Mouse (Mus musculus) myocyte (in vitro differentiated cells): ENCODE data around the gene Creld2. TPM values are rescaled to one million over a fixed set of nuclear protein-coding genes. Genes with fewer than 3 reads are reported as not detected.
A peak's percentile ranks its signal among the peaks of the same experiment; 100 is the strongest.
"Not testable (repeated sequence)": the region's sequence is repeated elsewhere in the genome, so short reads cannot be mapped to it uniquely, and the experiment has no call there.

Experiments
- H3K27me3 ChIP-seq: one replicate; pipeline ENCODE4 v1.6.1; 2011; ENCODE audit not compliant: control insufficient read depth, insufficient read depth, insufficient read length
- H3K36me3 ChIP-seq: one replicate; pipeline ENCODE4 v1.6.1; 2011; ENCODE audit not compliant: control insufficient read depth, insufficient read depth
- H3K4me2 ChIP-seq: one replicate; pipeline ENCODE4 v1.6.1; 2011; ENCODE audit warnings: low read depth, control low read depth
- H3K4me3 ChIP-seq: one replicate; pipeline ENCODE4 v1.5.1; 2011; ENCODE audit warnings: mild to moderate bottlenecking, control low read depth, moderate library complexity
- H3K79me2 ChIP-seq: one replicate; pipeline ENCODE4 v1.6.1; 2011; ENCODE audit not compliant: control insufficient read depth, insufficient read depth
- H3ac ChIP-seq: one replicate; pipeline ENCODE4 v1.6.1; 2011; ENCODE audit not compliant: control insufficient read depth, insufficient read length
- CEBPB ChIP-seq: IDR thresholded peaks from 2 replicates; pipeline ENCODE4 v1.6.1; 2011; ENCODE audit warnings: mild to moderate bottlenecking, moderate library complexity; ENCODE audit not compliant: poor library complexity, insufficient read depth, severe bottlenecking
- E2F4 ChIP-seq: IDR thresholded peaks from one replicate; pipeline ENCODE4 v1.6.1; 2011; ENCODE audit warnings: mild to moderate bottlenecking, control low read depth, moderate library complexity; ENCODE audit not compliant: insufficient read depth
- MAX ChIP-seq: IDR thresholded peaks from one replicate; pipeline ENCODE4 v1.6.1; 2011; ENCODE audit warnings: low read depth, mild to moderate bottlenecking, control low read depth
- MYOD1 ChIP-seq, 3 experiments: IDR thresholded peaks; one replicate each; pipeline ENCODE4 v1.6.1; 2011; ENCODE audit warnings: control low read depth in 2 of 3, low read depth in 2 of 3, mild to moderate bottlenecking in 2 of 3, moderate library complexity in 1 of 3; ENCODE audit not compliant: insufficient read length in 2 of 3, control insufficient read depth in 1 of 3
- MYOG ChIP-seq, 3 experiments: IDR thresholded peaks; one replicate each; pipeline ENCODE4 v1.6.1; 2011; ENCODE audit warnings: control low read depth in 2 of 3, low read depth in 2 of 3, mild to moderate bottlenecking in 2 of 3; ENCODE audit not compliant: insufficient read length in 2 of 3, control insufficient read depth in 1 of 3, insufficient read depth in 1 of 3
- POLR2A ChIP-seq: IDR thresholded peaks from one replicate; pipeline ENCODE4 v1.6.1; 2011; ENCODE audit warnings: low read depth, mild to moderate bottlenecking, control low read depth, moderate library complexity; ENCODE audit not compliant: insufficient read length
- POLR2AphosphoS2 ChIP-seq: IDR thresholded peaks from one replicate; pipeline ENCODE4 v1.6.1; 2011; ENCODE audit warnings: low read depth, control low read depth; ENCODE audit not compliant: insufficient read length
- REST ChIP-seq: IDR thresholded peaks from one replicate; pipeline ENCODE4 v1.6.1; 2011; ENCODE audit warnings: mild to moderate bottlenecking, control low read depth, moderate library complexity; ENCODE audit not compliant: insufficient read depth, insufficient read length
- SRF ChIP-seq: IDR thresholded peaks from one replicate; pipeline ENCODE4 v1.6.1; 2011; ENCODE audit warnings: low read depth; ENCODE audit not compliant: control insufficient read depth, insufficient read length
- TCF12 ChIP-seq: IDR thresholded peaks from one replicate; pipeline ENCODE4 v1.6.1; 2011; ENCODE audit warnings: mild to moderate bottlenecking, control low read depth; ENCODE audit not compliant: poor library complexity, insufficient read depth, severe bottlenecking
- TCF3 ChIP-seq: IDR thresholded peaks from one replicate; pipeline ENCODE4 v1.6.1; 2011; ENCODE audit warnings: low read depth, control low read depth; ENCODE audit not compliant: insufficient read length
- USF1 ChIP-seq: IDR thresholded peaks from one replicate; pipeline ENCODE4 v1.6.1; 2011; ENCODE audit warnings: low read depth, mild to moderate bottlenecking, control low read depth, moderate library complexity
- polyA plus RNA-seq: library from polyadenylated mRNA; unstranded; fragments of >200 nt; fragmentation: generic; extraction: Trizol; gene quantifications from one replicate; pipeline ENCODE4 v1.2.1, GENCODE M21; 2012; ENCODE audit warnings: missing spikeins

Gene Creld2
- 49.3 TPM for polyA plus RNA-seq

DNA sequence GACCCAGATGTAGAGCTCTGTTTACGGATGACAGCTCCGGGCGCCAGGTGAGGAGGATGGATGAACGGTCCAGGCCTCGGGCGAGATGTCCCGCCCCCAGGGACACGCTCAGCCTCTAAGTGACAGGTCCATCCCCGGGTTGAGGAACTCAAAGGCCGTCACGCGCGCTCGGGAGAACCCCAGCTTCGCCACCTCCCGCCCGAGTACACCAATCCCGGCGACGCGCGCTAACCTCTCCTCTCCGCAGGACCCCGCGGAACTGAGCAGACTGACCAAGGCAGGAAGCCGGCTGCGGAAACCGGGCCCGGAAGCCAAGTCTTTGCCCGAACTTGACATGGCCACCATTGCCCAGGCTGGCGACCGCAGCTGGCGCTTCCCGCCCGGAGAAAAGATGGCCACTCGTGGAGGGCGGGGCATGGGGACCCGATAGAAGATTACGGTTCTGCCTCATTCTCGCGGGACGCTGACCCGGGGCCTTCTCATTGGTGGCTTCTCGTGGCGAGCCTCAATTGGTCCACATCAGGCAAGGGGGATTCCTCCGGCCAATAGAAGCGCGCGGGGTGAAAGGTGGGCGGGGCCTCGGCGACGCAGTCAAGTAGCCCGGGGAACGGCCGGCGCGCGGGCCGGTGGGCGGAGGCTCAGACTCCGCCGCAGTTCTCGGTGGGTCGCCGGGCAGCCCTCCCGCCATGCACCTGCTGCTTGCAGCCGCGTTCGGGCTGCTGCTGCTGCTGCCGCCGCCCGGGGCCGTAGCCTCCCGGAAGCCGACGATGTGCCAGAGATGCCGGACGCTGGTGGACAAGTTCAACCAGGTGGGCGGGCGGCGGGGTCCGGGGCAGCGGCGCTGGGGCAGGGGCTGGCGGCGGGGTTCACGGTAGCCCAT, at the start of gene Creld2, which contains the start of gene Alg12:
Gene Creld2, plus strand, starts transcription at position 621 of the 880 bp plus-strand sequence.
Gene Alg12, minus strand, starts transcription at position 293 of the 880 bp plus-strand sequence.
- H3K36me3 ChIP-seq = peaks cover 20% of the 10 kb centered on the region
- H3K4me3 ChIP-seq = peak within 1 kb of the TSS; percentile 61
- TF ChIP-seq E2F4 = peak; percentile 31
- TF ChIP-seq POLR2AphosphoS2 = peak; percentile 84
- no peak for TF ChIP-seq TCF12
- TF ChIP-seq MYOG (IDR thresholded peaks at IDR 0.05; ENCODE audit: control insufficient read depth in 1 of 3, insufficient read depth in 1 of 3, insufficient read length in 2 of 3, low read depth in 2 of 3) = peak in 2 of 3 experiments; percentile 64 to 79
- TF ChIP-seq SRF = peak; percentile 26
- no peak for TF ChIP-seq CEBPB
- peak; percentile 90 for TF ChIP-seq POLR2A
- peak in 2 of 3 experiments; percentile 52 to 83 for TF ChIP-seq MYOD1 (IDR thresholded peaks at IDR 0.05; ENCODE audit: control insufficient read depth in 1 of 3, insufficient read length in 2 of 3, low read depth in 2 of 3)
- H3K79me2 ChIP-seq = peaks cover 20% of the 10 kb centered on the region
- no peaks in the 10 kb centered on the region for H3K27me3 ChIP-seq
- H3ac ChIP-seq = peak within 1 kb of the TSS; percentile 59
- H3K4me2 ChIP-seq = peak within 1 kb of the TSS; percentile 96

DNA sequence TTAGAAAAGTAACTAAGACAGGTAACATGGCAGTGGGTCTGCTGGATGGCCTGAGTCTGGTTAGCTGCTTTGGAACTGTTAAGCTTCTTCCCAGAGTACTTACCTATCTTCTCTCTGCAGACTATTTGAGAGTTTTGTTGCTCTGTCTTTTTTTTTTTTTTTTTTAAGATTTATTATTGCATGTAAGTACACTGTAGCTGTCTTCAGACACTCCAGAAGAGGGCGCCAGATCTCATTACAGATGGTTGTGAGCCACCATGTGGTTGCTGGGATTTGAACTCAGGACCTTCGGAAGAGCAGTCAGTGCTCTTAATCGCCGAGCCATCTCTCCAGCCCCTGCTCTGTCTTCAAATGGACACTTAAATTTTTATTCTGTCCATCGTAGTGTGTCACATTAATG, 44.8 kb upstream of the Creld2 start:
- H3K79me2 ChIP-seq = peaks cover 16% of the 10 kb centered on the region
- not testable (repeated sequence) for H3K4me3 ChIP-seq, H3K27me3 ChIP-seq, H3K4me2 ChIP-seq, H3ac ChIP-seq
- H3K36me3 ChIP-seq = peaks cover 50% of the 10 kb centered on the region

DNA sequence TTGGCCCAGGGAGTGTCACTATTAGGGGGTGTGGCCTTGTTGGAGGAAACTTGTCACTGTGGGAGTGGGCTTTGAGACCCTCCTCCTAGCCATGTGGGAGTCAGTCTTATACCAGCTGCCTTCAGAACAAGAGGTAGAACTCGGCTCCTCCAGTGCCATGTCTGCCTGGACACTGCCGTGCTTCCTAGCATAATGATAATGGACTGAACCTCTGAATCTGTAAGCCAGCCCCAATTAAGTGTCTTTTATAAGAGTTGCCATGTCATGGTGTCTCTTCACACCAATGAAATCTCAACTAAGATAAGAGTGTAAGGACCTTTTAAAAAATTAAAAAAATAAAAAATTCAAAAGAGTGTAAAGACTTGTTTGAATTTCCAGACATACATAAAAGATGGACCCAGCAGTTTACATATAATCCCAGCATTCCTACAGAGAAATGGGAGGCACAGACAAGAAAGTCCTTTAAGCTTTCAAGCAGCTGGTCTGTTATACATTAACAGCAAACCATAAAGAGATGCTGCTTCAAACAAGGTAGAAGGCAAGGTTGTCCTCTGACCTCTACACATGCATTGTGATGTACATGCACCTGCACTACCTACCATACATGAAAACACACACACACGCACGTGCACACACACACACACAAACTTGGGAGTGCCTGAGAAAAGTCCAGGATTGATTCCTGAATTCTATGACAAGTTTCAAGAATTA, 27.2 kb upstream of the Creld2 start:
- peaks cover 4% of the 10 kb centered on the region for H3K27me3 ChIP-seq
- H3K79me2 ChIP-seq = no peaks in the 10 kb centered on the region
- H3K4me2 ChIP-seq = no peak overlapping the region
- TF ChIP-seq POLR2AphosphoS2 (no peak), TCF12 (no peak)
- H3ac ChIP-seq = no peak overlapping the region
- H3K4me3 ChIP-seq = no peak overlapping the region
- no peaks in the 10 kb centered on the region for H3K36me3 ChIP-seq

DNA sequence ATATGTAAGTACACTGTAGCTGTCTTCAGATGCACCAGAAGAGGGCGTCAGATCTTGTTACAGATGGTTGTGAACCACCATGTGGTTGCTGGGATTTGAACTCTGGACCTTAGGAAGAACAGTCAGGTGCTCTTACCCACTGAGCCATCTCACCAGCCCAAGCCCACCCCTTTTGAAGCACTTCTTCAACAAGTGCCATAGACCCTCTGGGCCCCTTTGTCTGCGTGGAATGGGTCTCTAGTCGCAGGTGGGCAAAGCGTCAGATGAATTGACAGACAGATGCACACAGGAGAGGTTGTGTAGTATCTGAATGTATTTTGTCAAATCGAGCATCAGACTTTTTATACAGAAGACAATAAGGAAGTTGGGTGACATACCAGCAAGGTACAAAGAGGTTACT, 24.7 kb upstream of the Creld2 start:
- not testable (repeated sequence) for H3K4me2 ChIP-seq, H3ac ChIP-seq, H3K36me3 ChIP-seq, H3K79me2 ChIP-seq, H3K27me3 ChIP-seq, H3K4me3 ChIP-seq

DNA sequence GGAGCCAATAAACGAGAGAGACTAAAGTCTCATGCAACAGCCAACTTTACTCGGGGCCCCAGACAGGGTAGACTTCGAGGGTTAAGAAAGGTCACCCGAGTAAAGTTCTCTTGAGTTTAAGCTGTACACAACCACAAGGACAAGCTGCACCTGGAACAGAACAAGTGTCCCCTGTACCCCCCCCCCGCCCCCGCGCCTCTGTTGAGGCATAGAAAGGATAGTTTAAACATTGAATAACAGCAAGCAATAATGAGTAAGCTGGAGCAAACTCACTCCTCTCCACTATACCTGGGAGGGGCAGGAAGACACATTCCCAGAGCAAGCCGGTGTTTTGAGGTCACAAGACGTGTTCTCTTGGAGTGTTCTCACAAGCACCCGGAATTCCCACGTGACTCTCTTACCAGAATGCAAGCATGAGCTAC, 19.5 kb upstream of the Creld2 start:
- Histone ChIP-seq H3K79me2 (no peaks in the 10 kb centered on the region), H3K4me2 (no peak overlapping the region), H3K36me3 (peaks cover 10% of the 10 kb centered on the region), H3ac (no peak overlapping the region), H3K27me3 (no peaks in the 10 kb centered on the region), H3K4me3 (no peak overlapping the region)
- TF ChIP-seq MYOD1 (IDR thresholded peaks at IDR 0.05; ENCODE audit: control insufficient read depth in 1 of 3, insufficient read length in 2 of 3, low read depth in 2 of 3) (no peak), MYOG (IDR thresholded peaks at IDR 0.05; ENCODE audit: control insufficient read depth in 1 of 3, insufficient read depth in 1 of 3, insufficient read length in 2 of 3, low read depth in 2 of 3) (no peak)

DNA sequence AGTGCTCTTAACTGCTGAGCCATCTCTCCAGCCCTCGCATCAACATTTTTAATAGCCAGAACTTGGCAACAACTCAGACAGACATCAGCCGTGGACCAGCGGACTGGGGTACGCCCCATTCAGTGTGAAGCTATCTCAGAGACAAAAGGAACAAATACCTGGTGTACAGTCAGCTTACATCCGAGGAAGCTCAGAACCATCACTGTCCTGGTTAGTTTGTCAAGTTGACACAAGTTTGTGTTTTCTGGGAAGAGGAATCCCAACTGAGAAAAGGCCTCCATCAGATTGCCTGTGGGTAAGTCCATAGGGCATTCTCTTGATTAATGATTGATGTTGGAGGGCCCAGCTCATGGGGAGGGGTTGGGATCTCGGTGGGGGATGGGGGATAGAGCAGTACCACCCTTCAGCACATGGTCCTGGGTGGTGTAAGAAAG, 18.5 kb upstream of the Creld2 start:
- Histone ChIP-seq H3K27me3 (no peaks in the 10 kb centered on the region), H3K79me2 (no peaks in the 10 kb centered on the region), H3ac (no peak overlapping the region), H3K4me3 (no peak overlapping the region), H3K4me2 (no peak overlapping the region), H3K36me3 (peaks cover 17% of the 10 kb centered on the region)
- no peak for TF ChIP-seq USF1
- no peak for TF ChIP-seq MAX
- TF ChIP-seq MYOG (IDR thresholded peaks at IDR 0.05; ENCODE audit: control insufficient read depth in 1 of 3, insufficient read depth in 1 of 3, insufficient read length in 2 of 3, low read depth in 2 of 3) = no peak
- TF ChIP-seq REST = no peak
- TF ChIP-seq CEBPB = no peak
- no peak for TF ChIP-seq MYOD1 (IDR thresholded peaks at IDR 0.05; ENCODE audit: control insufficient read depth in 1 of 3, insufficient read length in 2 of 3, low read depth in 2 of 3)
- TF ChIP-seq TCF3 = no peak
- no peak for TF ChIP-seq SRF
- no peak for TF ChIP-seq POLR2AphosphoS2
- no peak for TF ChIP-seq E2F4
- no peak for TF ChIP-seq TCF12
- no peak for TF ChIP-seq POLR2A
